Mouse (Mus musculus): Measurements from ENCODE around the gene Izumo4.

The Izumo4 gene

DNA sequence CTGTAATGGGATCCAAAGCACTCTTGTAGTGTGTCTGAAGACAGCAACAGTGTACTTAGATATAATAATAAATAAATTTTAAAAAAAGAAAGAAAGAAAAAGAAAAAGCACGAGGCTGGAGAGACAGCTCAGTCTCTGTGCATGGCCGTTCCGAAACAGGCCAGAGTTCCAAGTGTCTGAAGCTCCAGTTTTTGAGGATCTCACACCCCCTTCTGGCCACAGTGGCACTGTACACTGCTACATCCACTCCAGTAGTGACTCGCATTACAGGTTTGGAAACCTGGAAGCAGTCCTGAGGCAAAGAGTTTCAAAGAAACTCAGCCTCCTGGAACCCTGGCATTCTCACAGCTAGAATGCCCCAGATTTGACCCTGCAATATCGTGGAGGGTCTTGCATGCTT lies 14.1 kb upstream of the Izumo4 start:
- DNase-seq, result peak; percentile 78 to 82

DNA sequence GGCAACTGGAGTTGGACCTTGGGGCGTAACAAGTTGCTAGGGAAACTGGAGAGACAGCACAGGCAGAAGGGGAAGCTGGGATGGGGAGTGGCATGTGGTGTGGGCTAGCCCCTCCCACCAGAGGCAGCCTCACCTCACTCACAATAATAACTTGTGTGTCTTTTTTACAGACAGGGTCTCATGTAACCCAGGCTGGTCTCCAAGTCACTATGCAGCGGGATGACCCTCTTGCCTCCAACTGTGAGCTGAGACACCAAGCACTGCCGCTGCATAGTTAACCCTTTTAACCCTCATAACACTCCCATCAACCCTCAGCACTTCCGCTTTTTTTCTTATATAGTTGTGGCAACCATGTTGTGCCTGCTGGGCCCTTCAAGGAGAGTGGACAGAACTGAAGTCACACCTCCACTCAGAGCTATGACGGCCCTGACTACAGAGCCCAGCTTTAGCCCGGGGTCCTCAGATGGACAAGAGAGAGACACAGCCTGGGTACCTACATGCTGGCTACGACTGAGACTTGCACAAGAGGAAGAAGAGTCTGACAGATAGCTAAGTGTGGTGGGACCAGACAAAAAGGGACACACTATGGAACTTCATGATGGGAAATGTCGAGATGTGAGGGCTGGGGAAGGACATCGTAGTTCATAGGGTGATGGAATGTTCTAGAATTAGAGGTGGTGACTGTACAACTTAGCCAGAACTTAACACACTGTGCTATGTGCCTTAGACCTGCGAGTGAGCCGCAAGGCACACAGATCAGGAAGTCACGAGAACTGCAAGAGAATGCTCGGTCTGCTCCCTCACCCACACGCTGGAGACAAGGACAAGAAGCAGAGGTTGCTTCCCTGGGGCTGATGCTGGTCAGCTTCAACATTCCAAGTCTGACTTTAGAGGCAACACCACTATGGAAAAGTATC lies 9.5 kb upstream of the Izumo4 start:
- DNase-seq, result no peak

DNA sequence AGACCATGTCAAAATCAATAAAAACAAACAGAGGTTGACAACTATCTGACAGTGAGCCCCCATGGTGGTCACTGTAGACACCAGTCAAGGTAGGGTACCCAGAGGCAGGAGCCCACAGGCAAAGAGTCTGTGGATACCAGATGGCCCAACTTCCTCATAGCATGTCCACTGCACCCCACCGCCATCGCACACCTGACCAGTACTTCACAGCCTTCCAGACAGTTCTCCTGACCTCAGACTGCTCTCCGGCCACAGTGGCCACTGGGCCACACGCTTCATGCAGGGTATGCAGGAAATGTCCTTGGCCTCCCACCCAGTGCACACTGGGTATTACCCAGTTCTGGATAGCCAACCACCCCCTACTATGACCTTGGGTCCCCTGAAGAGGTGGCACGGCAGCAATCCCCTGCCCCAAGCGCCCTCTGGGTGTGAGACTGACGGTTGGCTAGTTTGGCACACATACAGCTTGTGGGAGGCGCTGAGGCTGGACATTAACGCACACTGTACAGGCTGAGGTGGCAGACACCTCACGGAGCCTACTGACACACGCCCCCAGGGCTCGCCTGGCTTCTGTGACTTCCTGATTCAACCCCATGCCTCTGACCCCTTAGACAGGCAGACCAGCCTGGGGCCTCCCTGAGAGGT lies 8.5 kb upstream of the Izumo4 start:
- DNase-seq, result no peak

DNA sequence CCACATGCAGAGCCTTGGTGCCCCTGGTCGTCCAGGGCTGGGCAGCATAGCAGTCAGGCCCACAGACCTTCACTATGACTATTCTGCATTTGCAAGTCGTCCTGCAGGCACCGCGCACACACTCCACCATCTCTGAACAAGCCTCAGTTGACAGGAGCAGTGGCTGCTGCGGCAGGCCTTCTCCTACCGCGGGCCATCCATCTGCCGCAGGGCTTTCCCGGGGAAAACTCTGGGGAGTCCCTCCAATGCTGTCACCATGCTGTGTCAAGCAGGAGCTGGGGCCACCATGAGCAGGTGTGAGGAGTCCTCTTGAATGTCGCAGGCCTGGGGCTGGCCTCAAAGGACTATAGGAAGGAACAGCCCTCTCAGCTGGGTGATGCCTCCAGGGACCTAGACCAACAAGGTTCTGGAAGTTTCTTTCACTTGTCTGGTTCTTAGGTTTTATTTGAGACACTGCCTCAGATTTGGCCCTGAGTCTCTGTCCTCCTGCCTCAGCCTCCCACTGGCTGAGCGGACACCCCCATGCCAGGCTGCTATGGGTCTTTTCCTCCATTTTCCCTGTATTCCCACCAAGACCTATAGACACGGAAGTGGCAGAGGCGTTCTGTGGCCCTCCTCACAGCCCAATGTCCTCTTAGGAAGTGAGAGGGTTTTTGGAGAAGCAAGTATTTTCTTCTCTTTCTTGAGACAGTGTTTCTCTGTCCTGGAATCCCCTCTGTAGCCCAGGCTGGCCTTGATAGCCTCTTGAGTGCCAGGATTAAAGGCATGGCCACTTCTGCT lies 7.6 kb upstream of the Izumo4 start:
- no peak for DNase-seq

GRCm38 (mm10) chr10:80695186-80695585 lies 6.8 kb upstream of the Izumo4 start:
- no peak for DNase-seq

- DNase-seq, result no peak
Measured at GRCm38 (mm10) chr10:80695801-80696501, 6.0 kb upstream of the Izumo4 start.

DNA sequence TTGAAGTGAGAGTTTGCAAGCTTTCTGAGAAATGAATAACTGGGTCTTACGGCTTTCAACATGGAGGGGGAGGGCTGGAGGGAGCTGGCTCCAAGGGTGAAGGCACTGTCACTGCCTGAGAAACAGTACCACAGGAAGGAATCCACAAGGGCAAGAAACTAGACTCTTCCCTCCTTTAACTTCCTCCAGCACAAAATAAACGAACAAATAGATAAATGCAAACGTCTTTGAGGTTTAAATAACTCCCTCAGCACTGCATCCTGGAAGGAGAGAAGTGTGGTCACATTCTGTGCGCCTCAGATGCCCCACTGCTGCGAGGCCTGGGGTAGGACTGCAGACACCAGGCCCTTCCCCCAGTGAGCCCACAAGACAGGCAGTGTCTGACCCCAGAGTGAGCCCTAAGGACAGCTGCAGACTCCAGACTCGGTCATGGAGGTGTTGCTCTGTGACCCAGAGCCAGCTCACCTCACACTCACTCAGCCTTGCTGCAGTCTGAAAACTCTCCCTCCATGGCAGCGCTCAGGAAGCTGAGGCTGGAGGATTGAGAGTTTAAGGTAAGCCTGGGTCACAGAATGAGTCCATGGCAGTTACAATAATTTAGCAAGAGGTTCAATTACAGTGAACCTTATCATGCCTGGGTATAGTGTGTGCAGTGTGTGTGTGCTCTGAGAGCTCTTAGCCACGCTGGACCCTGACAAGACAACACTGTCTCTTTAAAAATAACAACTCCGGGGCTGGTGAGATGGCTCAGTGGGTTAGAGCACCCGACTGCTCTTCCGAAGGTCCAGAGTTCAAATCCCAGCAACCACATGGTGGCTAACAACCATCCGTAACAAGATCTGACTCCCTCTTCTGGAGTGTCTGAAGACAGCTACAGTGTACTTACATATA lies 5.2 kb upstream of the Izumo4 start:
- DNase-seq, result no peak

GRCm38 (mm10) chr10:80697393-80697787 lies 4.6 kb upstream of the Izumo4 start:
- no peak for DNase-seq

GRCm38 (mm10) chr10:80697812-80698211 lies 4.2 kb upstream of the Izumo4 start:
- DNase-seq, result no peak

DNA sequence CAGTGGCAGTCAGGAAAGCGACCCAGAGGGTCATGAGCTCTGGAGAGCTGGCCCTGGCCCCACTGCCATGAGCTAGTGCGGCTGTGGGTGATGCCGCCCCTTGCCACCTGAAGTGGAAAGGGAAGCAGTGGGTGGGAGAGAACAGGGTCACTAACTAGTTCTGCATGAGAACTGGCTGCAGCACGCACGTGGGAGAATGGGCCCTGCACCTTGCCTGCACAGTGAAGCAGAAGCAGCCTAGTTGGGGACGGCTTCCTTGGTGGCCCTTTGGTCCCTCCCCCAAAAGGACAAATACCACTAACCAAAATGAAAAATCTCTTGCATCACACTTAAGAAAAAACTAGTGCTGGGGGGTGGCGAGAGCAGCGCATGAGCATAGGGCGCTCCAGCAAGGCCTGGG lies 3.4 kb upstream of the Izumo4 start:
- DNase-seq, result no peak

GRCm38 (mm10) chr10:80700038-80700504 lies 1.9 kb upstream of the Izumo4 start:
- DNase-seq, result no peak

DNA sequence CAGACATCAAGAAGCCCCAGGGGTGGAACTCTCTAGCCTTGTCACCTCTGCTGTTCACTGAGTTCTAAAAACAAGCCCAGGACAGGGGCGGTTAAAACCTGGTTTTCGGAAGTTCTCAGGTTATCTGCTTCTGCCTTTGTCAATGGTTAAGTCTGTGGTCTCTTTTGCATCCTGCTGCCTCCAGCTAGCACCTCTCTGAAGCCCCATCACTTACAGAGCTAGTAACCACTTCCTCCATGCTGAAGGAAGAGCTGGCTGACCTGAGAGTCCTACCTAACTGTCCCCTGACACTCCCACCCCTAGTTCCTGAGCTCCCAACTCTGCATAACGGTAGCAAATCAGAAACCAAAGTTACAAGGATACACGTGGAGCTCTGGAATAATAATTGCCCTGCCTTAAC lies 1.3 kb upstream of the Izumo4 start:
- no peak for DNase-seq

GRCm38 (mm10) chr10:80702536-80703390 lies 779 bp downstream of the Izumo4 start:
- peak; percentile 90 to 95 for DNase-seq

DNA sequence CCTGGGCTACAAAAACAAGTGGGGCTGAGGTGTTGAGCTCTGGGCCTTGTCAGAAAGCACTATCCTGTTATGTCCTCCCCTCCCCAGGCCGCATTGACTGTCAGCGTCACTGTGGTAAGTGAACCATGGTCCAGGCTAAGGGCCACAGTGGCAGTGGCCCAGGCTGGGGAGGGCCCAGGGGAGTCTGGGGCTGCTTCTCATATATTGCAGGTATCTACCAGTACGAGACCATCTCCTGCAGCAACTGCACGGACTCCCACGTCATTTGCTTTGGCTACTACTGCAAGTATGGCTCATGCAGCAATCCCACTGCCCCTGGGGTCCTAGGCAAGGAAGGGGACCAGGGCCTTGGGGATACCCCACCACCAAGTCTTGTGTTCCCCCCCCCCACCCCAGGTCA lies 1.7 kb downstream of the Izumo4 start:
- DNase-seq, result no peak

DNA sequence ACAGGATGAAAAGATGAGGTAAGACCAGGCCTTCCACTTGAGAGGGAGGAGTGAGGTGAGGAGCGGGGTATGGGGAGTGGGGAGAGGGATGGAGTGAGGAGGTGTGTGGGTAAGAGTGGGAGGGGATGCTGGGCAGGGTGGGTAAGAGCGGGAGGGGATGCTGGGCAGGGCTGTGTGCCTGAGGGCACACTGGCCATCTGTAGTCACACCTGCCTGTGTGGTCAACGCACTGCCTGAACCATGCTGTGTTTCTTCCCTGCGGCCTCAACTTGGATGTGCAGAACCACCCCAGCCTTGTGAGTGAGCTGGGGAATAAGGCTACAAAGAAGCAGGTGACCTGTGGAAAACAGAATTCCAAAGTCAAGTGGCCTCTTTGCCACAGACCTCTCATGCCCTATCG lies 2.4 kb downstream of the Izumo4 start:
- no peak for DNase-seq

- no peak for DNase-seq
Measured at GRCm38 (mm10) chr10:80705033-80705432, 3.0 kb downstream of the Izumo4 start.

GRCm38 (mm10) chr10:80705479-80705878 lies 3.5 kb downstream of the Izumo4 start:
- no peak for DNase-seq

GRCm38 (mm10) chr10:80710834-80711233 lies 8.8 kb downstream of the Izumo4 start:
- DNase-seq, result no peak

- no peak for DNase-seq
Measured at GRCm38 (mm10) chr10:80717281-80717680, 15.3 kb downstream of the Izumo4 start.

DNA sequence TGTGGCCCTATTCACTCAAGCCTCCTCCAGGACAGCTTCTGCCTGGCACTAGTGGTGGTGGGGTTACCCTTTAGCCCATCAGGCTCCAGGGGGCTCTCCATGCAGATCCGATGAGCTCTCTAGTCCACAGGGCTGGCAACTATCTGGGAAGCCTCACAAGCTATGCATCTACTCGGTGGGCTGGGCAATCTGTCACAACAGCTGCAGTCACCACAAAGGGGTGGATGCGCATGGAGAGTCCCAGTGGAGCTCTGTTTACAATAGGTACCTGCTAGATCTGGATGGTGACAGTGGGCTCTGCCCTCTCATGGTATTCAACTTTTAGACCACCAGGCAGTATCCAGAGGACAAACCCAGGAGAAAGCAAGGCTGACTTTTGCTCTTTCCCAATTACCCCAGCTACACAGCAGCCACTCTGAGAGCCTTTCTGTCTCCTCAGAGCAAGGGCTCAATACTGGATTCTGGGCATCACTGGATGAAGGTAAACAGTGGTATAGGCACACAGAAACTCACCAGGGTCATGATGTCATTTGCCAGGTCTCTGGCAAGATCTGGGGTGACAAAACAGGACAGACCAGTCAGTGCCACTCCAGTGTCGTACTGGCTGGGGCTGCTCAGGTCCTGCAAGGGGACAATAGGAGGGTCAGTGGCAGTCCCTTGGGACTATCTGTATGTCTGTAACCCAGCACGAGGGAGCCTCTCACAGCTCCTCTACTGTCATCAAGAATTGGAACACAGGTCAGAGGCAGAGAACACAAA lies 25.6 kb downstream of the Izumo4 start:
- DNase-seq, result no peak
